Mouse (Mus musculus): Measurements from ENCODE around the gene Ralgps1. TPM values are rescaled to one million over a fixed set of nuclear protein-coding genes. Genes with fewer than 3 reads are reported as not detected.

Gene Ralgps1
- polyA plus RNA-seq, 1 experiment, result 20.4 TPM

- Histone ChIP-seq H3K36me3 (ENCODE audit: control insufficient read depth, insufficient read depth, low read length) (peaks cover 3% of the 10 kb centered on the region; the same call in 1 of the 2 replicates), H3K4me3 (ENCODE audit: control insufficient read depth, insufficient read depth, low read length) (no peak overlapping the region), H3K27me3 (ENCODE audit: control insufficient read depth, insufficient read depth, low read length) (no peaks in the 10 kb centered on the region), H3K27ac (ENCODE audit: control insufficient read depth, insufficient read depth, low read length) (no peak overlapping the region), H3K4me1 (replicated peaks; ENCODE audit: control insufficient read depth, insufficient read depth, low read length) (no peaks in the 10 kb centered on the region)
- TF ChIP-seq CTCF (IDR thresholded peaks at IDR 0.05; ENCODE audit: borderline replicate concordance, control insufficient read depth, extremely low read depth, insufficient read depth, low read length, poor library complexity), result no peak
- TF ChIP-seq POLR2A (IDR thresholded peaks at IDR 0.05; ENCODE audit: control insufficient read depth, extremely low read depth, insufficient read depth, low read length, poor library complexity), result no peak
- 97% methylated on average over 3 of the region's 3 CpGs for WGBS
- DNase-seq, result no peak
These were observed 109.8 kb downstream of the Ralgps1 start for GRCm38 (mm10) chr2:33261475-33261874.

- Histone ChIP-seq H3K27me3 (ENCODE audit: control insufficient read depth, insufficient read depth, low read length) (no peaks in the 10 kb centered on the region), H3K4me1 (replicated peaks; ENCODE audit: control insufficient read depth, insufficient read depth, low read length) (no peaks in the 10 kb centered on the region), H3K27ac (ENCODE audit: control insufficient read depth, insufficient read depth, low read length) (no peak overlapping the region), H3K36me3 (ENCODE audit: control insufficient read depth, insufficient read depth, low read length) (peaks cover 3% of the 10 kb centered on the region; the same call in 1 of the 2 replicates), H3K4me3 (ENCODE audit: control insufficient read depth, insufficient read depth, low read length) (no peak overlapping the region)
- 95% methylated on average over 8 of the region's 8 CpGs for WGBS
- TF ChIP-seq CTCF (IDR thresholded peaks at IDR 0.05; ENCODE audit: borderline replicate concordance, control insufficient read depth, extremely low read depth, insufficient read depth, low read length, poor library complexity) (no peak), POLR2A (IDR thresholded peaks at IDR 0.05; ENCODE audit: control insufficient read depth, extremely low read depth, insufficient read depth, low read length, poor library complexity) (no peak)
- DNase-seq, result no peak
These were observed 110.5 kb downstream of the Ralgps1 start for GRCm38 (mm10) chr2:33260772-33261171.

DNA sequence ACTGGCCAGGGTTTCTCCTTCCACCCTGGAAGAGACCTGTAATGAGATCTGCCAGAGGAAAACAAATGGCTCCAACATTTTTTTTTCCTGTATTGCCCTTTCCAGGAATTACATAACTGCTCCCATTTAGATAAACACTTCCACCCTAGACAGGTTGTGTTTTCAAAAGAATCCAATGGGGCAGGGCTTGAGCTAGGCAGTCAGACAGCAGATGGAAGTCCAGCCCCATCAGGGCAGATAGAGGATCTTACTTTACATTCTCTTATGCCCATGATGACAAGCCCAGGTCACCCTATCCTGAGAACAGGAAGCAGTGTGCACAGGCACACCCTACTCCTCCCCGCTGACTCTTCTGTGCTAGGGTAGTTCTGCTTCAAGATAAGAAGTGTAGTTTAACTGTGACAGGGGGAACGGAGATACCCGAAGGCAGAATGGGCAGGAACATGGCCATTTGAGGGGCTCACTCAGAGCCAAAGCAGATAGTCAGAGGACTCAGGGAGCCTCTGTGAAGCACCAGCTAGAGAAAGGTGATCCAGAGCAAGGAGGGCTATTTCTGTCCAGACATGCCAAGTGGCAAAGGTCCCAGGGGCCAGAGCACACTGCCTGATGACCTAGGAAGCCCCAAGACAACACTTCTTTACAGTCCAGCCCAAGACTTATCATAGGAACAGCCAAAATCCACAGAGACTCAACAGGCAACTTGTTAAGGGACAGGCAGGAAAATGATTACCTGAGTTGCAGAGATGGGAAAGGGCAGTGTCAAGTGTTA lies 114.3 kb downstream of the Ralgps1 start:
- no peak for TF ChIP-seq POLR2A (IDR thresholded peaks at IDR 0.05; ENCODE audit: control insufficient read depth, extremely low read depth, insufficient read depth, low read length, poor library complexity)
- TF ChIP-seq CTCF (IDR thresholded peaks at IDR 0.05; ENCODE audit: borderline replicate concordance, control insufficient read depth, extremely low read depth, insufficient read depth, low read length, poor library complexity), result no peak
- H3K27me3 ChIP-seq (ENCODE audit: control insufficient read depth, insufficient read depth, low read length), result no peaks in the 10 kb centered on the region
- H3K4me1 ChIP-seq (replicated peaks; ENCODE audit: control insufficient read depth, insufficient read depth, low read length), result no peaks in the 10 kb centered on the region
- WGBS, result 67% methylated on average over 3 of the region's 3 CpGs
- no peak overlapping the region for H3K27ac ChIP-seq (ENCODE audit: control insufficient read depth, insufficient read depth, low read length)
- DNase-seq, result no peak
- peaks cover 3% of the 10 kb centered on the region; the same call in 1 of the 2 replicates for H3K36me3 ChIP-seq (ENCODE audit: control insufficient read depth, insufficient read depth, low read length)
- H3K4me3 ChIP-seq (ENCODE audit: control insufficient read depth, insufficient read depth, low read length), result no peak overlapping the region

DNA sequence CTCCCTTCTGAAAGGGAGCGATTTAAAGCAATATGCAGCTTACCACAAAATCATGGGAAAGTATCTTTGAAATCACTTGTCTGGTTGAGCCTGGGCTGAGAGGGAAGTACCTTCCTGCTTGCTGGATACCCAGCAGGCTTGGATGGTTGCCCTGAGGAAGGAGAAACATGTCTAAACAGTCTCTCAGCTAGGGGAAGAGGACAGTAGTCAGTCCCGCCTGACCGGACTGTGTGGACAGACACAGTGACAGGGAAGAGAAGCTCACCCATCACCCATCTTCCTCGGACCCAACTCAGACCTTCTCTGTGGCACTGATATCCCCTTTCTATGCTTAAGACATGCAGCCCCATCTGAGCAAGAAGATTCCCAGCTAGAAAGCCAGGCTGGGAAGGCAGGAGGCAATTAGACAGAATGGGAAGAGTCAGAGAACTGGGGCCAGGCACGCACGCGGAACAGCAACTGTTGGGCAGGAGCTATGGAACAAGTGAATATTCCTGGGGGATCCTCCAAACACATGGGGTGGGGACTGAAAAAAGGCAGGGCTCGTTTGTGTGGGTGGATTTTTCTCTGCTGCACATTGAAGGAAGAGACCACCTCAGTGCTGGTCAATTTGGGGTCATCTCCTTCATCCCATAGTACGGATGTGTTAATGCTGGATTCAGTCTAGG lies 116.8 kb downstream of the Ralgps1 start:
- no peak overlapping the region for H3K4me3 ChIP-seq (ENCODE audit: control insufficient read depth, insufficient read depth, low read length)
- 94% methylated on average over 9 of the region's 9 CpGs for WGBS
- DNase-seq, result no peak
- TF ChIP-seq CTCF (IDR thresholded peaks at IDR 0.05; ENCODE audit: borderline replicate concordance, control insufficient read depth, extremely low read depth, insufficient read depth, low read length, poor library complexity) (no peak), POLR2A (IDR thresholded peaks at IDR 0.05; ENCODE audit: control insufficient read depth, extremely low read depth, insufficient read depth, low read length, poor library complexity) (no peak)
- no peaks in the 10 kb centered on the region for H3K27me3 ChIP-seq (ENCODE audit: control insufficient read depth, insufficient read depth, low read length)
- no peak overlapping the region for H3K27ac ChIP-seq (ENCODE audit: control insufficient read depth, insufficient read depth, low read length)
- H3K36me3 ChIP-seq (ENCODE audit: control insufficient read depth, insufficient read depth, low read length), result no peaks in the 10 kb centered on the region
- H3K4me1 ChIP-seq (replicated peaks; ENCODE audit: control insufficient read depth, insufficient read depth, low read length), result no peaks in the 10 kb centered on the region

GRCm38 (mm10) chr2:33253572-33254190 lies 117.6 kb downstream of the Ralgps1 start:
- no peak overlapping the region for H3K4me3 ChIP-seq (ENCODE audit: control insufficient read depth, insufficient read depth, low read length)
- TF ChIP-seq CTCF (IDR thresholded peaks at IDR 0.05; ENCODE audit: borderline replicate concordance, control insufficient read depth, extremely low read depth, insufficient read depth, low read length, poor library complexity), result no peak
- TF ChIP-seq POLR2A (IDR thresholded peaks at IDR 0.05; ENCODE audit: control insufficient read depth, extremely low read depth, insufficient read depth, low read length, poor library complexity), result no peak
- H3K36me3 ChIP-seq (ENCODE audit: control insufficient read depth, insufficient read depth, low read length), result no peaks in the 10 kb centered on the region
- no peaks in the 10 kb centered on the region for H3K4me1 ChIP-seq (replicated peaks; ENCODE audit: control insufficient read depth, insufficient read depth, low read length)
- WGBS, result 78% methylated on average over 4 of the region's 4 CpGs
- DNase-seq, result no peak
- no peak overlapping the region for H3K27ac ChIP-seq (ENCODE audit: control insufficient read depth, insufficient read depth, low read length)
- no peaks in the 10 kb centered on the region for H3K27me3 ChIP-seq (ENCODE audit: control insufficient read depth, insufficient read depth, low read length)

GRCm38 (mm10) chr2:33252751-33253150 lies 118.5 kb downstream of the Ralgps1 start:
- H3K27me3 ChIP-seq (ENCODE audit: control insufficient read depth, insufficient read depth, low read length), result no peaks in the 10 kb centered on the region
- H3K4me3 ChIP-seq (ENCODE audit: control insufficient read depth, insufficient read depth, low read length), result no peak overlapping the region
- no peaks in the 10 kb centered on the region for H3K36me3 ChIP-seq (ENCODE audit: control insufficient read depth, insufficient read depth, low read length)
- no peak overlapping the region for H3K27ac ChIP-seq (ENCODE audit: control insufficient read depth, insufficient read depth, low read length)
- no peak for DNase-seq
- H3K4me1 ChIP-seq (replicated peaks; ENCODE audit: control insufficient read depth, insufficient read depth, low read length), result no peaks in the 10 kb centered on the region
- TF ChIP-seq CTCF (IDR thresholded peaks at IDR 0.05; ENCODE audit: borderline replicate concordance, control insufficient read depth, extremely low read depth, insufficient read depth, low read length, poor library complexity), result no peak
- TF ChIP-seq POLR2A (IDR thresholded peaks at IDR 0.05; ENCODE audit: control insufficient read depth, extremely low read depth, insufficient read depth, low read length, poor library complexity), result no peak
- WGBS, result 96% methylated on average over 6 of the region's 6 CpGs

Data from thymus, adult 2 months (tissue).